8 mouse cellular contexts compared by ENCODE assay signal in the genomic region with DNA sequence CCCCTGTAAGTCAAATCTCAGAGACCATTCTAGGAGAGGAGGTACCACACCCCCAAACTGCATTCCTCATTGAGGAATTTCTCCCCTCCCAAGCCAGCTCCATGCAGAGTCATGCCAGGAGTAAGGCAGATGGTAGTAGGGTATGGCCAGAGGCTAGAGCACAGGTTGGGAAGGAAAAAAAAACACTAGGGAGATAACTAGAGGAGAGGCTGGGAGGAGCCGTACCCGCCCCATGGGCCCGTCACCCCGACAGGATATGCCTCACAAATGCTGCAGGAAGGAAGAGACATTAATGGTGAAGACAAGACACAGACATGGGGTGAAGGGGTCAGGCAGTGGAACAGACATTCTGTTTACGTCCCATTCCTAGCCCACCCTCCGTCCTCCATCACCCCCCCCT. TPM values are rescaled to one million over a fixed set of nuclear protein-coding genes. Genes with fewer than 3 reads are reported as not detected.
A peak's percentile ranks its signal among the peaks of the same experiment; 100 is the strongest.
DNase-seq lines count a peak whose midpoint lies in the region; ATAC-seq and TF ChIP-seq lines count a peak whose summit lies in the region.

No protein-coding gene starts in this region.

- no peaks in the 10 kb centered on the region for H3K27me3 ChIP-seq in cerebellum, adult 2 months (ENCODE audit: control insufficient read depth, insufficient read depth, low read length)
- H3K27me3 ChIP-seq in hindbrain, embryonic 15.5 days = no peaks in the 10 kb centered on the region
- no peaks in the 10 kb centered on the region for H3K27me3 ChIP-seq in liver, adult 2 months (ENCODE audit: control insufficient read depth, insufficient read depth, low read length)
- no peaks in the 10 kb centered on the region for H3K27me3 ChIP-seq in neural tube, embryonic 12.5 days (replicated peaks)

- H3K79me2 ChIP-seq in liver, adult 2 months (ENCODE audit: control insufficient read depth, insufficient read depth, low read length) = peaks cover 5% of the 10 kb centered on the region

- no peak for TF ChIP-seq POLR2A in cerebellum, adult 2 months (IDR thresholded peaks at IDR 0.05; ENCODE audit: borderline replicate concordance, insufficient read depth, low read length)
- no peak for TF ChIP-seq POLR2A in liver, adult 2 months (IDR thresholded peaks at IDR 0.05; ENCODE audit: extremely low read depth, insufficient read depth, low read length)

- H3K9ac ChIP-seq in hindbrain, embryonic 15.5 days = peak overlapping the region; percentile 19
- no peak overlapping the region; the same call in 1 of the 2 replicates for H3K9ac ChIP-seq in liver, adult 2 months (ENCODE audit: low read depth, low read length)
- H3K9ac ChIP-seq in neural tube, embryonic 12.5 days = 0 out of 2 replicates have a peak overlapping the region, but pooled peaks have one; percentile 78

- no peaks in the 10 kb centered on the region for H3K9me3 ChIP-seq in hindbrain, embryonic 15.5 days
- H3K9me3 ChIP-seq in neural tube, embryonic 12.5 days = no peaks in the 10 kb centered on the region

- no peak for ATAC-seq in hindbrain, embryonic 15.5 days (ENCODE audit: low FRiP score, low read depth)
- no peak for ATAC-seq in neural tube, embryonic 12.5 days (ENCODE audit: low FRiP score, low read depth)

- WGBS in cerebellum, adult 2 months = 23% methylated on average over 6 of the region's 6 CpGs
- 72% methylated on average over 6 of the region's 6 CpGs for WGBS in hindbrain, embryonic 15.5 days
- 75% methylated on average over 6 of the region's 6 CpGs for WGBS in liver, adult 2 months
- 65% methylated on average over 6 of the region's 6 CpGs for WGBS in neural tube, embryonic 12.5 days

- peaks cover 46% of the 10 kb centered on the region for H3K36me3 ChIP-seq in hindbrain, embryonic 15.5 days
- peaks cover 29% of the 10 kb centered on the region; the same call in 1 of the 2 replicates for H3K36me3 ChIP-seq in liver, adult 2 months (ENCODE audit: control insufficient read depth, insufficient read depth, low read length)
- peaks cover 52% of the 10 kb centered on the region for H3K36me3 ChIP-seq in neural tube, embryonic 12.5 days

- H3K27ac ChIP-seq in cerebellum, adult 2 months (ENCODE audit: insufficient read depth, low read length) = no peak overlapping the region
- H3K27ac ChIP-seq in hindbrain, embryonic 15.5 days (replicated peaks) = peak overlapping the region; percentile 98
- peak overlapping the region; percentile 11; the same call in 1 of the 2 replicates for H3K27ac ChIP-seq in liver, adult 2 months (replicated peaks; ENCODE audit: insufficient read depth, low read depth, low read length)
- H3K27ac ChIP-seq in neural tube, embryonic 12.5 days = no peak overlapping the region

- peak overlapping the region; percentile 98 for H3K4me3 ChIP-seq in cerebellum, adult 2 months (replicated peaks; ENCODE audit: insufficient read depth, low read depth, low read length)
- H3K4me3 ChIP-seq in hindbrain, embryonic 15.5 days = peak overlapping the region; percentile 55
- H3K4me3 ChIP-seq in liver, adult 2 months (ENCODE audit: insufficient read depth, low read depth, low read length) = no peak overlapping the region
- H3K4me3 ChIP-seq in neural tube, embryonic 12.5 days = peak overlapping the region; percentile 66; the same call in 1 of the 2 replicates

- no peak; the same call in 1 of the 2 replicates for TF ChIP-seq CTCF in cerebellum, adult 2 months (IDR thresholded peaks at IDR 0.05; ENCODE audit: borderline replicate concordance, insufficient read depth, low read depth, low read length)
- TF ChIP-seq CTCF in liver, adult 2 months (IDR thresholded peaks at IDR 0.05; ENCODE audit: low read depth, low read length) = no peak

- H3K4me1 ChIP-seq in cerebellum, adult 2 months (ENCODE audit: control insufficient read depth, insufficient read depth, low read length) = peaks cover 33% of the 10 kb centered on the region
- peaks cover 45% of the 10 kb centered on the region for H3K4me1 ChIP-seq in hindbrain, embryonic 15.5 days (replicated peaks)
- H3K4me1 ChIP-seq in liver, adult 2 months (ENCODE audit: control insufficient read depth, insufficient read depth, low read length) = peaks cover 21% of the 10 kb centered on the region
- peaks cover 32% of the 10 kb centered on the region for H3K4me1 ChIP-seq in neural tube, embryonic 12.5 days

- peak overlapping the region; percentile 86 for H3K4me2 ChIP-seq in hindbrain, embryonic 15.5 days
- H3K4me2 ChIP-seq in neural tube, embryonic 12.5 days (replicated peaks) = peak overlapping the region; percentile 84

- intact Hi-C loops in gastrocnemius, postnatal 36 days (cut with DNase I) = loop anchor here (5.0 kb wide), 1 partner anchor 34 kb away; the partner anchor contains the start of gene Smarcc2

- DNase-seq in cerebellum, adult 2 months = peak; percentile 39 to 48
- DNase-seq in cerebellum, postnatal 36 days = no peak
- peak; percentile 58 for DNase-seq in cerebellum, adult 9-10 months
- DNase-seq in liver, adult 2 months (ENCODE audit: extremely low read depth, low read depth, low spot score) = no peak
- DNase-seq in spleen, postnatal 36 days (ENCODE audit: low spot score in 2 of 2) = no peak
- DNase-seq in gastrocnemius, postnatal 36 days = no peak

RNA-seq across cellular contexts. Expression of gene Myl6, which starts 2.5 kb away (rescaled TPM):
- polyA plus RNA-seq in cerebellum, adult 2 months (2012; rRNA removed) = 1,381 and 1,434 TPM in 2 replicates
- polyA plus RNA-seq in hindbrain, embryonic 15.5 days (2015; fragmentation: Nextera tagmentation; extraction: Ambion mirVana) = 944 and 959 TPM in 2 replicates
- total RNA-seq in liver, adult 2 months (2014; rRNA removed) = 477 and 556 TPM in 2 replicates
- 553 and 575 TPM in 2 replicates for polyA plus RNA-seq in liver, adult 2 months (2012; rRNA removed)
- 879 and 909 TPM in 2 replicates for polyA plus RNA-seq in neural tube, embryonic 12.5 days (2016; fragmentation: Nextera tagmentation; extraction: Ambion mirVana)
- total RNA-seq in gastrocnemius, postnatal 36 days (2021) = 100 to 1,000 TPM; 155 to 171 TPM

RNA-seq across cellular contexts. Expression of gene Myl6b, which starts 7.0 kb away (rescaled TPM):
- polyA plus RNA-seq in cerebellum, adult 2 months (2012; rRNA removed) = 28.9 and 36.1 TPM in 2 replicates
- polyA plus RNA-seq in hindbrain, embryonic 15.5 days (2015; fragmentation: Nextera tagmentation; extraction: Ambion mirVana) = 5.7 and 6.5 TPM in 2 replicates
- total RNA-seq in liver, adult 2 months (2014; rRNA removed) = 0.28 and 0.47 TPM in 2 replicates
- 1.1 and 1.6 TPM in 2 replicates for polyA plus RNA-seq in liver, adult 2 months (2012; rRNA removed)
- 3.1 and 3.9 TPM in 2 replicates for polyA plus RNA-seq in neural tube, embryonic 12.5 days (2016; fragmentation: Nextera tagmentation; extraction: Ambion mirVana)
- 10 to 100 TPM in 1 of 2 experiments, 1 to 10 TPM in 1; 5.6 to 21.4 TPM for total RNA-seq in gastrocnemius, postnatal 36 days (2021)

RNA-seq across cellular contexts. Expression of gene Smarcc2, which starts 32.4 kb away (rescaled TPM):
- polyA plus RNA-seq in cerebellum, adult 2 months (2012; rRNA removed) = 239 and 260 TPM in 2 replicates
- polyA plus RNA-seq in hindbrain, embryonic 15.5 days (2015; fragmentation: Nextera tagmentation; extraction: Ambion mirVana) = 167 and 177 TPM in 2 replicates
- total RNA-seq in liver, adult 2 months (2014; rRNA removed) = 13.8 and 21.9 TPM in 2 replicates
- 63.1 and 64.5 TPM in 2 replicates for polyA plus RNA-seq in liver, adult 2 months (2012; rRNA removed)
- 174 and 177 TPM in 2 replicates for polyA plus RNA-seq in neural tube, embryonic 12.5 days (2016; fragmentation: Nextera tagmentation; extraction: Ambion mirVana)
- 10 to 100 TPM; 39.2 to 46.4 TPM for total RNA-seq in gastrocnemius, postnatal 36 days (2021)

RNA-seq across cellular contexts. Expression of gene Esyt1, which starts 34.2 kb away (rescaled TPM):
- 36.3 and 37.3 TPM in 2 replicates for polyA plus RNA-seq in cerebellum, adult 2 months (2012; rRNA removed)
- 14.2 and 14.8 TPM in 2 replicates for polyA plus RNA-seq in hindbrain, embryonic 15.5 days (2015; fragmentation: Nextera tagmentation; extraction: Ambion mirVana)
- 7.9 and 10.7 TPM in 2 replicates for total RNA-seq in liver, adult 2 months (2014; rRNA removed)
- polyA plus RNA-seq in liver, adult 2 months (2012; rRNA removed) = 9.2 and 12.8 TPM in 2 replicates
- 38.3 and 45.3 TPM in 2 replicates for polyA plus RNA-seq in neural tube, embryonic 12.5 days (2016; fragmentation: Nextera tagmentation; extraction: Ambion mirVana)
- 10 to 100 TPM; 12.8 to 13.0 TPM for total RNA-seq in gastrocnemius, postnatal 36 days (2021)

RNA-seq across cellular contexts. Expression of gene Zc3h10, which starts 56.1 kb away (rescaled TPM):
- polyA plus RNA-seq in cerebellum, adult 2 months (2012; rRNA removed) = 15.4 and 18.7 TPM in 2 replicates
- 18.2 and 20.0 TPM in 2 replicates for polyA plus RNA-seq in hindbrain, embryonic 15.5 days (2015; fragmentation: Nextera tagmentation; extraction: Ambion mirVana)
- 3.2 and 4.4 TPM in 2 replicates for total RNA-seq in liver, adult 2 months (2014; rRNA removed)
- 6.8 and 8.1 TPM in 2 replicates for polyA plus RNA-seq in liver, adult 2 months (2012; rRNA removed)
- polyA plus RNA-seq in neural tube, embryonic 12.5 days (2016; fragmentation: Nextera tagmentation; extraction: Ambion mirVana) = 18.9 and 20.3 TPM in 2 replicates
- total RNA-seq in gastrocnemius, postnatal 36 days (2021) = 1 to 10 TPM; 3.7 to 5.3 TPM

Comparison
In these comparisons a context has a peak if more than half of its experiments do, and no peak if none do; other contexts are left out.
1. DNase-seq: peak in cerebellum, adult 2 months (2 of 2) and cerebellum, adult 9-10 months (single experiment); none in cerebellum, postnatal 36 days (0 of 2), liver, adult 2 months (single experiment), spleen, postnatal 36 days (0 of 2) and gastrocnemius, postnatal 36 days (0 of 2).
2. H3K27ac ChIP-seq: peak in hindbrain, embryonic 15.5 days (single experiment) and liver, adult 2 months (single experiment); none in cerebellum, adult 2 months (single experiment) and neural tube, embryonic 12.5 days (single experiment).